Mouse (Mus musculus) spleen, adult 2 months (tissue): ENCODE measurements around the gene Rlbp1. TPM values are rescaled to one million over a fixed set of nuclear protein-coding genes. Genes with fewer than 3 reads are reported as not detected.

Experiments
- DNase-seq, 2 experiments: peaks; one replicate each; pipeline versions ENCODE4 v3.0.0 to v3.0.0-alpha.2; 2012 to 2021; ENCODE audit warnings: low spot score in 2 of 2, low read depth in 1 of 2
- H3K27ac ChIP-seq: fragments of 200-500 bp; 2 replicates; pipeline ENCODE4 v1.5.1; 2012; ENCODE audit warnings: low read length, inconsistent platforms; ENCODE audit not compliant: insufficient read depth
- H3K27me3 ChIP-seq: fragments of 200-500 bp; 2 replicates; pipeline ENCODE4 v1.6.1; 2012; ENCODE audit warnings: mild to moderate bottlenecking, moderate library complexity, low read length, inconsistent platforms; ENCODE audit not compliant: control insufficient read depth, insufficient read depth
- H3K36me3 ChIP-seq: fragments of 200-500 bp; 2 replicates; pipeline ENCODE4 v1.6.1; 2012; ENCODE audit warnings: mild to moderate bottlenecking, low read length, inconsistent platforms; ENCODE audit not compliant: control insufficient read depth, insufficient read depth
- H3K4me1 ChIP-seq: fragments of 200-500 bp; 2 replicates; pipeline ENCODE4 v1.6.1; 2011; ENCODE audit warnings: inconsistent platforms; ENCODE audit not compliant: control insufficient read depth, insufficient read depth, insufficient read length
- H3K4me3 ChIP-seq: fragments of 200-500 bp; 2 replicates; pipeline ENCODE4 v1.5.1; 2011; ENCODE audit warnings: mild to moderate bottlenecking, inconsistent platforms; ENCODE audit not compliant: insufficient read depth, insufficient read length; ENCODE audit errors: extremely low read depth
- CTCF ChIP-seq: fragments of 200-500 bp; IDR thresholded peaks from 2 replicates; pipeline ENCODE4 v1.5.1; 2011; ENCODE audit warnings: mild to moderate bottlenecking, inconsistent platforms; ENCODE audit not compliant: insufficient read depth, insufficient read length, insufficient replicate concordance; ENCODE audit errors: extremely low read depth
- POLR2A ChIP-seq: fragments of 200-500 bp; IDR thresholded peaks from 2 replicates; pipeline ENCODE4 v1.6.1; 2011; ENCODE audit warnings: low read depth, low read length, inconsistent platforms
- WGBS: fragments of 180-500 bp; shearing (Covaris S2); methylation state at CpG from one replicate; pipeline ENCODE4 v1.1.7; 2018; 5-methylcytosine and 5-hydroxymethylcytosine counted together
- polyA plus RNA-seq: library from polyadenylated mRNA; depleted of rRNA; stranded (reverse); fragments of >200 nt; gene quantifications from 2 replicates; pipeline ENCODE4 v1.2.3, GENCODE M21; 2012; rRNA removed

The Rlbp1 gene
- polyA plus RNA-seq, 1 experiment, result not detected

GRCm38 (mm10) chr7:79347108-79347813, 39.6 kb downstream of the Rlbp1 start:
- WGBS, result 91% methylated on average over 13 of the region's 13 CpGs
- Histone ChIP-seq H3K27ac (no peak overlapping the region), H3K36me3 (peaks cover 14% of the 10 kb centered on the region), H3K4me3 (no peak overlapping the region), H3K4me1 (no peaks in the 10 kb centered on the region), H3K27me3 (no peaks in the 10 kb centered on the region)
- TF ChIP-seq CTCF, result no peak
- no peak for TF ChIP-seq POLR2A
- DNase-seq, result no peak

- TF ChIP-seq POLR2A, result no peak
- TF ChIP-seq CTCF, result no peak
- Histone ChIP-seq H3K4me1 (no peaks in the 10 kb centered on the region), H3K4me3 (no peak overlapping the region), H3K27ac (no peak overlapping the region), H3K36me3 (peaks cover 12% of the 10 kb centered on the region), H3K27me3 (no peaks in the 10 kb centered on the region)
- 89% methylated on average over 8 of the region's 8 CpGs for WGBS
- DNase-seq, result no peak
Observed at GRCm38 (mm10) chr7:79346555-79347075, 40.2 kb downstream of the Rlbp1 start.

GRCm38 (mm10) chr7:79345902-79346301, 40.9 kb downstream of the Rlbp1 start:
- no peak for TF ChIP-seq CTCF
- no peak for TF ChIP-seq POLR2A
- H3K27me3 ChIP-seq, result no peaks in the 10 kb centered on the region
- peaks cover 9% of the 10 kb centered on the region for H3K36me3 ChIP-seq
- 57% methylated on average over 4 of the region's 4 CpGs for WGBS
- H3K4me1 ChIP-seq, result no peaks in the 10 kb centered on the region
- DNase-seq, result peak; percentile 12 to 27
- no peak overlapping the region for H3K4me3 ChIP-seq
- H3K27ac ChIP-seq, result no peak overlapping the region

GRCm38 (mm10) chr7:79336362-79336910, 50.4 kb downstream of the Rlbp1 start:
- Histone ChIP-seq H3K4me3 (no peak overlapping the region), H3K27ac (no peak overlapping the region), H3K27me3 (no peaks in the 10 kb centered on the region), H3K4me1 (no peaks in the 10 kb centered on the region), H3K36me3 (peaks cover 8% of the 10 kb centered on the region)
- TF ChIP-seq POLR2A, result no peak
- TF ChIP-seq CTCF, result no peak
- DNase-seq, result no peak
- WGBS, result 88% methylated on average over 8 of the region's 8 CpGs

- TF ChIP-seq POLR2A (no peak), CTCF (no peak)
- DNase-seq, result no peak
- no peaks in the 10 kb centered on the region for H3K27me3 ChIP-seq
- WGBS, result 86% methylated on average over 3 of the region's 3 CpGs
- H3K4me3 ChIP-seq, result no peak overlapping the region
- no peak overlapping the region for H3K27ac ChIP-seq
- no peaks in the 10 kb centered on the region for H3K4me1 ChIP-seq
- peaks cover 12% of the 10 kb centered on the region for H3K36me3 ChIP-seq
Observed at GRCm38 (mm10) chr7:79333419-79333818, 53.4 kb downstream of the Rlbp1 start.

GRCm38 (mm10) chr7:79331197-79331596, 55.7 kb downstream of the Rlbp1 start:
- Histone ChIP-seq H3K4me3 (no peak overlapping the region), H3K4me1 (no peaks in the 10 kb centered on the region), H3K36me3 (peaks cover 19% of the 10 kb centered on the region), H3K27me3 (no peaks in the 10 kb centered on the region), H3K27ac (no peak overlapping the region)
- 94% methylated on average over 10 of the region's 10 CpGs for WGBS
- TF ChIP-seq CTCF (no peak), POLR2A (no peak)
- no peak for DNase-seq

- Histone ChIP-seq H3K27me3 (no peaks in the 10 kb centered on the region), H3K4me1 (no peaks in the 10 kb centered on the region), H3K4me3 (no peak overlapping the region), H3K36me3 (peaks cover 30% of the 10 kb centered on the region), H3K27ac (no peak overlapping the region)
- 93% methylated on average over 5 of the region's 5 CpGs for WGBS
- no peak for DNase-seq
- no peak for TF ChIP-seq CTCF
- TF ChIP-seq POLR2A, result no peak
Observed at GRCm38 (mm10) chr7:79328769-79329168, 58.1 kb downstream of the Rlbp1 start.

Other genes with a start within 250 kb of the Rlbp1 start
- gene Mfge8, start 238.0 kb downstream of the Rlbp1 start, polyA plus RNA-seq, result 799 and 1,110 TPM in 2 replicates
- 12.8 and 13.5 TPM in 2 replicates for gene Abhd2, start 113.8 kb downstream of the Rlbp1 start, polyA plus RNA-seq
- 0.99 and 2.4 TPM in 2 replicates for gene Fanci, start 4.9 kb upstream of the Rlbp1 start, polyA plus RNA-seq
- 53.8 and 54.6 TPM in 2 replicates for gene Polg, start 79.3 kb upstream of the Rlbp1 start, polyA plus RNA-seq
- gene Rhcg, start 230.6 kb upstream of the Rlbp1 start, polyA plus RNA-seq, result 0.07 TPM in 1 of 2 replicates, not detected in the other